Mouse (Mus musculus): ENCODE results near the gene Snph.
A peak's percentile ranks its signal among the peaks of the same experiment; 100 is the strongest.
"Not testable (repeated sequence)": the region's sequence is repeated elsewhere in the genome, so short reads cannot be mapped to it uniquely, and the experiment has no call there.

The Snph gene

DNA sequence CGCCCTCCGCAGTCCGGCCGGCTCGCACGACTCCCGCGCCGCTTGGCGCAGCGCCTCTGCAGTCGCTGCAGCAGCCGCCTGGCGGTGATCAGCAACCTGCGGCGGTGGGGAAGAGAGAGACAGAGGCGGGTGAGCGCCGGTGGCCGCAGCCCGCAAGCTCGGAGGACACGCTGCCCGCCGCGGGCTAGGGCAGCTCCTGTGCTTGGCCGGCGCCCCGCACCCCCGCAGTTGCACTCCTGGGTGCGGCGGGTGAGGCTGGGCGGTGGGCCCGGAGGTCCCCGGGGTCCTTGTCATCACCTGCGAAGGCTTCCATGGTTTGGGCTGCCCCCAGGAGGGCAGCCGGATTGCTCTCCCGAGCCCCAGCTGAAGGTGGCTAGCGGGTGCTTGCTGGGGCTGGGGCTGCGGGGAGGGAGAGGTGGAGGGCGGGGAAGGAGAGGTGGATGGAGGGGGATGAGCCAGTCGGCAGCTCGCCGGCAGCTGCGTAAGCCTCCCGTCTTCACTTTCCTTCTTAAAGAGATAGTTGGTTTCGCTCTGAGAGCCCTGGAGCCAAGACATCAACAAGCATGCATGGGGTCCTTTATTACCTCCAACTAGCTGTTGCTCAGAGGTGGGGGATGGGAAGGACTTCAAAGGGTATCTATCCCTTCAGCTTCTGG lies at the start of gene Snph:
Snph (minus strand) TSS at position 435 of the 656 bp plus-strand sequence.
- DNase-seq = peak; percentile 57

DNA sequence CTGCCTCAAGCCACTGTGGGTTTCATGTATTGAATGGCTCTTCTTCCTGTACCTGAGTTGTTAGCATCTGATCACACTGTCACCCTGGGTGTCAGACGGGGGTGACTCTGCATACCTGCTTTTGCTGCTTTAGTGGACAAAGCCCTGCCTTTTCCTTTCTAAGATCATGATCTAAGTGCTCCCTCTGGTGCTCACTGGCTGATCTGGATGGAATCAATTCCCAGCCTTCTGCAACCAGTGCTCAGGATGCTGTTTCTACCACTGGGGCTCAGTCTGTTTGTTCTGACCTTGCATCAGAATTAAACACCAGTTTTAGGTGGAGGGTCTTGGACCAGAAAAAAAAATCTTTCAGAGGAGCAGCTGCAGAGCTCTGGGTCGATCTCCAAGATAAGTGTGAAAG lies 43.8 kb upstream of the Snph start:
- no peak for DNase-seq

DNA sequence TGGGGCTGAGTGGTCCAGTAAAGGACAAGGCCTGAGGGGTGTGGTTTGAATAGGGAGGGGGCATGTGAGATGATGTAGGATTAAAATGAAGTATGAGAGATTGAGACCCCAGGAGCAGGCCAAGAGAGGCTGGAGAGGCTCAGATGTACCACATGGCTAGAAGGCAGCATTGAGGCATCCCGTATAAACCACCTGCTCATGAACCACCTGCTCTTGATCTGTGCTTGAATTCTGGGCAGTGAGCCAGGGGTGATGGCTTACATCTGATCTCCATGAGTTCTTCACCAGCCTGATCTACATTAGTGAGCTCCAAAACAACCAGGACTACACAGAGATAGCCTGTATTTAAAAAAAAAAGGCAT lies 38.6 kb upstream of the Snph start:
- no peak for DNase-seq

DNA sequence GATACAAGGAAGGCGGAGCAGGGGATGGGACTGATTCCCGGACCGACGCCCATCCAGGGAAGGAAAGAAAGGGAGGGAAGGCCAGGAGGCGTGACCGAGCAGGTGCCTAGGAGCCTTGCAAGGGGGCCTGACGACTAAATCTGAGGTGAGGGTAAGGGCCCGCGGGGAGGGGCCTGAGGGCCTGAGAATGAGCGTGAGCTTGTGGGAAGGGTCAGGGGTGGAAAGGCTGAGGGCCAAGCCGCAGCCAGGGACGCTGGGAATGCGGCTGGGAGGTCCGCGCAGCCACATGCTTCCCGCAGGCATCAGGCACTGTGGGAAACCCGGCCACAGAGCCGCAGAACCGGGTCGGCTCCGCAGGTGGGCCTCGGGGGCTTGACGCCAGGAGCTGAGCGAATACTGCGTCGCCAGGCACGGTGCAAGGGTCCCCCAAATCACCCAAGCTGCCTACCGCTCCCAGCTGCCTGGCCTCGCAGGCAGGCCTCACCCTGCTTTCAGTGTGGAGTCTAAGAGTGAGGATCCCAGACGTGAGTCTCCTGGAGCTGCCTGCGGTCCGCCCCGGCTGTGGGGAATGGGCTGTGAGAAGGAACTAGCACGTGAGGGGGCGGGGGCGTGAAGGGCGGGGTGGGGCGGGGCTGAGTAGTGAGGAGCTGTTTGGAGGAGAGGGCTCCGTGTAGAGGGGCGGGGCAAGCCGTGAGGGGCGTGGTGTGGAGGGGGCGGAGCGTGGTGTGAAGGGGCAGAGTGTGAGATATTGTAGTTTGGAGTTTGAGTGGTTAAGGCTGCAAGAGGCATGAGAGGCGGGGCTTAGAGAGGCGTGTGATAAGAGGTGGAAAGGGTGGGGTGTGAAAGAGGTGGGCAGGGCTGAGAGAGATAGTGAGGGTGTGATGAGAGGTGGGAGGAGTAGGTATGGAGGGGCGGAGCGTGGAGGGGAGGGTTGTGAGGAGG lies 37.9 kb upstream of the Snph start:
- DNase-seq = no peak

DNA sequence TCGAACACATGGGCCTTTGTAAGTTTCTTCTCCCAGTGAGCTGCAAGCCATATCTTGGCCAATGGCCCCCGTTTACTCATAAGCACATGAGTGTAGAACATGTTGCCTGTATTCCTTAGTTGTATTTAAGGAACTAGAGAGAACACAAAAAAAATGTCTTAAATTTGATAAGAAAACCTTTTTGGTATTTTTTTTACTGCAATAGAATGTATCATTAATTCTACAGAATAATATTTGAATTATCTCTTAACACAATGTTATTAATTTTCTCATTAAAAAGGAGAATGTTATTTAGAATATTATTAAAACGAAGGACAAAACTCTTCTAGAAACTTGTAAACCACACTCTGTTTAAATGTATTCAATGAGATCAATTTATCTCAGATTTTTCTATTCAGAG lies 36.0 kb upstream of the Snph start, which contains the start of gene Rad21l:
Rad21l (minus strand) TSS at position 101 of the 400 bp plus-strand sequence.
- no peak for DNase-seq

DNA sequence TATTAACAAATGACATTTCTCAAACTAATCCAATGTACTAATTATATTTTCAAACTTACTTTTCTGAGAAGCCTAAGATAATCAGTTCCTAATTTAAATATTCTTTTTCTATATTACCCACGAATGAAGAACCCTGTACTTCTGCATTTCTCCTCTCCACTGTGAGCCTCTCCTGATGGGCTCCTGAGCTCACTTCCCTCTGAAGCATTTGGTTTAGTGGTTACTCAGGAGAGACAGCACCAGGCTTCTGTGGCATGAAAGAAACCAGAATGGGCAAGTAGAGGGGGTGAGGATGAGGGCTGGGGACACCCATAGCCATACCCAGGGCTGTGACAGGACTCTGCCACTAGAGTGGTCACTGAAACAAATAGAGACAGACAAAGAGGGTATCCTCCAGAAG lies 19.7 kb upstream of the Snph start:
- no peak for DNase-seq

GRCm38 (mm10) chr2:151636015-151636402 lies 3.6 kb upstream of the Snph start:
- DNase-seq = no peak

GRCm38 (mm10) chr2:151635362-151636014 lies 3.1 kb upstream of the Snph start:
- no peak for DNase-seq

DNA sequence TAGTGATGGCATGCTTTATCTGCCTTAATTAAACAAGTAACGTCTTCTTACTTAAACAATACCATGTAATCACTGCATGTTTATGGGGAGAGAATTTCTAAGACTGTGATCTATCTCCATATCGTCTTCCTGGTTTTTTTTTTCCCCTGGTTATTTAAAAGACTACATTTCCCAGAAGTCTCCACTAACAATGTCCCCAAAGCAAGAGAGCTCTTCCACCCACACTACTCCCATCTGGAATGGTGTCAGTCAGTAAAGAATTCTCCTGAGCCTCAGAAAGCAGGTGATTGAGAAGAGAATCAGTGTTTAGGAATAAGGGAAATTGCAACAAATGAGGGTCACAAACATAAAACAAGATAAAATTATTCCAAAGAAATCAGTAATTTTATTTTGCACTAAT lies 2.5 kb upstream of the Snph start:
- no peak for DNase-seq

- no peak for DNase-seq
Observed at GRCm38 (mm10) chr2:151632982-151633381, 589 bp upstream of the Snph start.

GRCm38 (mm10) chr2:151631406-151632158 lies 811 bp downstream of the Snph start:
- no peak for DNase-seq

GRCm38 (mm10) chr2:151629310-151629709 lies 3.1 kb downstream of the Snph start:
- DNase-seq = no peak

DNA sequence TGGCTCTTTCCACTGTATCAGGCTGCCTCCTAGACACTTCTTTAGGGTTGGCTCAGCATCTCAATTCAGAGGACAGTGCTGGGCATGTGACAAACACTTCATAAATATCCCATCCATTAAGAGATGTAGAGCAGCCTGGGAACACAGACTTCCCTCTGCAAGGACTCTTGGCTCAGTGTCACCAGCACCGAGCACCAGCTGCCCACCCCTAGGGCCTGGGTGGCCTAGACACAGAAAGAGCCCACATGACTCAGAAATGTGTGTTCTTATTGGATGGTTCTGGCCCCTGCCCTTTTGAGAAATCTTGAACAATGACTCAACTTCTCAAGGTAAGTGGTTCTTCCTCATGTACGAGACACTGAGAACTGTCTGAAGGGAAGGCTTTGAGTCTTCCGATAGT lies 4.4 kb downstream of the Snph start:
- no peak for DNase-seq

DNA sequence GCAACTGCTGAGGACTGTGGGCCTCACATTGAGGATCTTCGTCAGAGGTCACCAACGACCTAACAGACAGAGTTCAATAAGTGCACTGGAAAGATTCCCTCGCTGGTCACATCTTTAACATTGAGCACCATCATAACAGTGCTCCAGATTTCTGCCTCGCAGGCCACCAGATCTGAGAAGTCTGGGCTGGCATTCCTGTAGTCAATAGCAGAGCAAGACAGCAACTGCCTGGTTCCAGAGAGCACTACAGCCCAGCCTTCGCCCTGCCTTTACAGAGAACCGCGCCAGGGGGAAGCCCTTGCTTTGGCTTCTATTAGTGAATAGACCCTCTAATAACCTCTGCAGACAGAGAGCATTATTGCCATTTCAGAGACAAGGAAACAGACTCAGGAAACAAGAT lies 6.1 kb downstream of the Snph start:
- DNase-seq = no peak

- DNase-seq = no peak
Observed at GRCm38 (mm10) chr2:151623776-151624175, 8.6 kb downstream of the Snph start.

DNA sequence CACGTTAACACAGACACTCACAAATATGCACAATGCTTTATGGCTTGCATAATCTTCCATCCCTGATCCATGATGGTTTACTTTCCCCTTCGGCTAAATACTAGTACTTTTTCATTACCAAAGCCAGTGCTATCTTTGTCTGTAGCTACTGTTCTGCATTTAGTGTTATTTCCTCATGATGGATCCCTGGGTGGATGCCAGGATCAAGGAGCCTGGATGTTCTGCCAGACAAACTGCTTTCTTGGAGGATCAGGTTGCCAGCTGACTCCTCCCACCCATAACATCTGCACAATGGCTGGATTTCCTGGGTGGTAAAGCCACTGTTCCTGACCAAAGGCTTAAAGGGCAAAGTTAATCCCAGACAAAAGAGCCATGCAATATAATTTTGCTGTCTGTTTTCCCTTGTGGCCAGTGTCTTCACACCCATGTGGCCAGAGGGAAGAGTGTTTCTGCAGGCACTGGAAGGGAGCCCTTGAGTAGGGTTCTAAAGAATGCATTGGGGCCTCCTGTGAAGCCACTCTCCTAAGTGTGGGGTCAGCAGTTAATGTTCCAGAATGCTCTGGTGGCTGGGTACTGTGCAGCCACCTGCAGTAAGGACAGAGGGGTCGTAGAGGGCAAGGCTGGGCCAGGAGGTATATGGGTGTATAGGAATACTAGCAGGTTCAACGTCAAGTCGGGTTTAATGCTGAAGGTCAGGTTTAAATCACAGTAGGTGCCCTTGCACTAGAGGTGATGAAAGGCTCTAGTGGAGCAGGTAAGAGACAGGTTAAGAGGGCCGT lies 15.7 kb downstream of the Snph start:
- no peak for DNase-seq

DNA sequence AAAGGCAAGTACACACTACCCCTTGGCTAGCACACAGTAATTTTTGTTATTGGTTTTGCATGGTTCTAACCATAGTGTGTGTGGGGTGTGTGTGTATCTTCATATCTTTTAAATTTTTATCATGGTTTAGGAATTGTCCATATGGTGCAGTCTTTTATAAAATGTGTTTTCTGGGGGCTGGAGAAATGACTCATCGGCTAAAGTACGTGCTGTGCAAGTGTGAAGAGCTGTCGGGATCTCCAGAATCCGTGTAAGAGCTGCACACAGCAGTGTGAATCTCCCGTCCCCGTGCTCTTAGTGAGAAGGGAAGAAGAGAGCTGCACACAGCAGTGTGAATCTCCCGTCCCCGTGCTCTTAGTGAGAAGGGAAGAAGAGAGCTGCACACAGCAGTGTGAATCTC lies 16.6 kb downstream of the Snph start:
- not testable (repeated sequence) for DNase-seq

DNA sequence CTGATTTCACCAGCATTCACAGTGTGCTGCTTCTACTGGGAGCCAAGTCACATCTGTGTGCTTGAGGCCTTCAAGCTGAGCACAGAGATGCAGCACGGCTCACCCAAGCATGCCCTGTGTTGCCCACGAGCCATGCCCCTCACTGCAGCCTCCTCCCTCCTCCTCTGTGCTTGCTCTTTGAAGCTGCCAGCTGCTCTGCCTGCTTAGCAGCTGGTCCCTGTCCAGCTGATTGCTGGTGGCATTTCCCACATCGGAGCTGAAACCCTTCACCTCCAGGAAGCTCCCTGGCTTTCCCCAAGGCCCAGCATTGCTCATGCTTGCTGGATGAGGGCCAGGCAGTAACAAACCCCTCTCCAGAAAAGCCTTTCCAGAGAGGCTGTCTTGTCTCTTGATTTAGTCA lies 22.4 kb downstream of the Snph start:
- no peak for DNase-seq

- no peak for DNase-seq
Observed at GRCm38 (mm10) chr2:151608435-151608834, 24.0 kb downstream of the Snph start.

- no peak for DNase-seq
Observed at GRCm38 (mm10) chr2:151605437-151605987, 26.9 kb downstream of the Snph start.

GRCm38 (mm10) chr2:151603630-151604029 lies 28.8 kb downstream of the Snph start:
- DNase-seq = no peak

DNA sequence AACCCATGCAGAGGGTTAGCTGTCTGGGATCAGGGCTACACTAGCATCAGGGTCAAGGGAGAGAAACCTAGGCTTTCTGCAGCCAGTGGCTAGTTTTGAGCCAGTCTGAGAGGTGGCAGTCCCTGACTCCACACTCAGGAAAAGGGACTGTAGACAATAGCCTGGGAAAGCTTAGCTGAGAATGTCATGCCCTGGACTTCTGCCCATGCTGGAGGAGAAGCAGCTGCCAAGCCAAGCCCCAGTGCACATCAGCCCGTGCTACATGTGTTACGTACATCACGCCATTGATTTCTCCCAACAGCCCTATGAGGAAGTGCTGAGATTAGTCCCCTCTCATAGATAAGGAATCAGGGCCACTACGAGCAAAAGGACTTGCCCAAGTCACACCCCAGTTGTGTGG lies 30.3 kb downstream of the Snph start:
- no peak for DNase-seq
